In the genomic region with DNA sequence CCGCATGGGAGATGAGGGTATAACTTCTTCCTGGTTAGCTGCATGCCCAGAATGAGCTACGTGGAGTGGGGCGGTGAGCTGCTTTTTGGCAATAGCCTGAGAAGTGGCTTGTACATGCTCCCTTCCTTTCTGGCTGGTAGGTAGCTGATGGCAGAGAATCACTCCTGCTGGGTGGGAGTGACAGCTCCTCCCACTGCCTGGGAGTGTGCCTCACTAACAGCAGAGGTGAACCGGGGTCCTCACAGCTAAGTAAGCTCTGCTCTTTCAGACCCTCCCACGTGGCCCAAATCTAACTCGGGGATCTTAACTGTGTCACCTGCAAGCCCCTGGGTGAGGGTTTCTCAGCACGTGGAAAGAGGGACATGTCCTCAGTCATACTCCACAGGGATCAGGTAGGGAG, we compare ENCODE assay signal across 17 mouse cellular contexts. TPM values are rescaled to one million over a fixed set of nuclear protein-coding genes. Genes with fewer than 3 reads are reported as not detected.
DNase-seq lines count a peak whose midpoint lies in the region; ATAC-seq and TF ChIP-seq lines count a peak whose summit lies in the region.
"Had no signal": no experiment of that assay in that cellular context is flagged by ENCODE, and none has a peak within 500 bp of the region (broad histone marks: within the 10 kb centered on the region; RNA-seq: fewer than 3 reads in every experiment).

No protein-coding gene starts in this region.

- no peak overlapping the region for H3ac ChIP-seq in myocyte (ENCODE audit: control insufficient read depth, insufficient read length)

- peaks cover 9% of the 10 kb centered on the region; the same call in 1 of the 2 replicates for H3K4me1 ChIP-seq in neural tube, embryonic 11.5 days (ENCODE audit: control insufficient read depth, insufficient read depth, low read length)
- peaks cover 30% of the 10 kb centered on the region for H3K4me1 ChIP-seq in neural tube, embryonic 15.5 days
- peaks cover 4% of the 10 kb centered on the region for H3K4me1 ChIP-seq in cortical plate, adult 2 months (ENCODE audit: control insufficient read depth, insufficient read depth, low read length)

- no peak overlapping the region for H3K4me3 ChIP-seq in neural tube, embryonic 11.5 days (ENCODE audit: low read depth, low read length)
- H3K4me3 ChIP-seq in neural tube, embryonic 15.5 days (replicated peaks), result no peak overlapping the region
- no peak overlapping the region for H3K4me3 ChIP-seq in cortical plate, adult 2 months (ENCODE audit: insufficient read depth, low read length)
- no peak overlapping the region for H3K4me3 ChIP-seq in myocyte
- H3K4me3 ChIP-seq: embryonic facial prominence, embryonic 12.5 days; hindbrain, embryonic 13.5 days had no signal

- no peak for ATAC-seq in neural tube, embryonic 11.5 days (ENCODE audit: insufficient read depth, low FRiP score, low TSS enrichment)
- no peak for ATAC-seq in neural tube, embryonic 15.5 days (ENCODE audit: low FRiP score)
- ATAC-seq: forebrain, postnatal 0 days; hindbrain, postnatal 0 days had no signal

- peak overlapping the region; percentile 18; the same call in 1 of the 2 replicates for H3K9ac ChIP-seq in neural tube, embryonic 11.5 days (ENCODE audit: low read length)
- H3K9ac ChIP-seq in neural tube, embryonic 15.5 days (replicated peaks), result no peak overlapping the region
- H3K9ac ChIP-seq: embryonic facial prominence, embryonic 12.5 days; forebrain, postnatal 0 days had no signal

- H3K27me3 ChIP-seq in neural tube, embryonic 11.5 days (ENCODE audit: control insufficient read depth, insufficient read depth, low read length), result peaks cover 14% of the 10 kb centered on the region
- H3K27me3 ChIP-seq in neural tube, embryonic 15.5 days (replicated peaks), result peaks cover 23% of the 10 kb centered on the region; the same call in 1 of the 2 replicates
- H3K27me3 ChIP-seq in myocyte (ENCODE audit: control insufficient read depth, insufficient read depth, insufficient read length), result no peaks in the 10 kb centered on the region

- no peaks in the 10 kb centered on the region for H3K79me2 ChIP-seq in myocyte (ENCODE audit: control insufficient read depth, insufficient read depth)

- TF ChIP-seq POLR2A in cortical plate, adult 2 months (IDR thresholded peaks at IDR 0.05; ENCODE audit: extremely low read depth, insufficient read depth, low read length), result no peak; the same call in 1 of the 2 replicates
- no peak for TF ChIP-seq POLR2A in myocyte (IDR thresholded peaks at IDR 0.05; ENCODE audit: insufficient read length, low read depth)

- intact Hi-C loops in heart, postnatal 36 days (cut with DNase I), result no loop called here

- TF ChIP-seq CTCF in cortical plate, adult 2 months (IDR thresholded peaks at IDR 0.05; ENCODE audit: extremely low read depth, insufficient read depth, low read length), result no peak

- no peak overlapping the region for H3K4me2 ChIP-seq in neural tube, embryonic 11.5 days (ENCODE audit: low read depth)
- no peak overlapping the region for H3K4me2 ChIP-seq in neural tube, embryonic 15.5 days
- H3K4me2 ChIP-seq in myocyte (ENCODE audit: low read depth), result no peak overlapping the region
- H3K4me2 ChIP-seq: embryonic facial prominence, embryonic 12.5 days; hindbrain, embryonic 13.5 days had no signal

- WGBS in neural tube, embryonic 11.5 days, result 21% methylated on average over 7 of the region's 7 CpGs
- WGBS in neural tube, embryonic 15.5 days, result 19% methylated on average over 7 of the region's 7 CpGs

- no peaks in the 10 kb centered on the region for H3K9me3 ChIP-seq in neural tube, embryonic 11.5 days (ENCODE audit: control insufficient read depth, low read length)
- no peaks in the 10 kb centered on the region for H3K9me3 ChIP-seq in neural tube, embryonic 15.5 days (replicated peaks)
- H3K9me3 ChIP-seq: embryonic facial prominence, embryonic 12.5 days; hindbrain, embryonic 13.5 days had no signal

- peaks cover 3% of the 10 kb centered on the region; the same call in 1 of the 2 replicates for H3K36me3 ChIP-seq in neural tube, embryonic 11.5 days (ENCODE audit: control insufficient read depth, insufficient read depth, low read length)
- H3K36me3 ChIP-seq in neural tube, embryonic 15.5 days, result peaks cover 20% of the 10 kb centered on the region
- no peaks in the 10 kb centered on the region for H3K36me3 ChIP-seq in myocyte (ENCODE audit: control insufficient read depth, insufficient read depth)

- H3K27ac ChIP-seq in neural tube, embryonic 11.5 days (ENCODE audit: low read depth, low read length), result no peak overlapping the region
- no peak overlapping the region for H3K27ac ChIP-seq in neural tube, embryonic 15.5 days (replicated peaks)
- H3K27ac ChIP-seq in cortical plate, adult 2 months (ENCODE audit: insufficient read depth, low read length), result peak overlapping the region; percentile 51; the same call in 1 of the 2 replicates
- H3K27ac ChIP-seq: embryonic facial prominence, embryonic 12.5 days; hindbrain, embryonic 13.5 days; hindbrain, postnatal 0 days had no signal

- peak; percentile 28 to 35 for DNase-seq in left cerebral cortex, adult 18-20 months (ENCODE audit: low spot score in 2 of 2)
- no peak for DNase-seq in left cerebral cortex, adult 11 months (ENCODE audit: low spot score)
- DNase-seq in neural tube, embryonic 11.5 days (ENCODE audit: low spot score), result no peak
- no peak for DNase-seq in heart, postnatal 36 days
- DNase-seq: adrenal gland, adult 2 months; adrenal gland, postnatal 25 days; forebrain, postnatal 0 days; gastrocnemius, postnatal 36 days; heart, adult 11 months; heart, postnatal 10 days had no signal

TF ChIP-seq in myocyte, 11 proteins besides CTCF, POLR2A, EP300 and RAD21:
- TF ChIP-seq USF1 (IDR thresholded peaks at IDR 0.05; ENCODE audit: low read depth) (no peak), TCF12 (IDR thresholded peaks at IDR 0.05; ENCODE audit: insufficient read depth, poor library complexity, severe bottlenecking) (no peak), SRF (IDR thresholded peaks at IDR 0.05; ENCODE audit: control insufficient read depth, insufficient read length, low read depth) (no peak), MYOG (IDR thresholded peaks at IDR 0.05; ENCODE audit: control insufficient read depth in 1 of 3, insufficient read depth in 1 of 3, insufficient read length in 2 of 3, low read depth in 2 of 3) (no peak), POLR2AphosphoS2 (IDR thresholded peaks at IDR 0.05; ENCODE audit: insufficient read length, low read depth) (peak; percentile 37)

RNA-seq across cellular contexts. Expression of gene Spata2l, which starts 3.5 kb away (rescaled TPM):
- 10 to 100 TPM; 79.4 to 82.0 TPM for total RNA-seq in left cerebral cortex, adult 18-20 months (2021)
- 2.7 and 3.1 TPM in 2 replicates for polyA plus RNA-seq in neural tube, embryonic 11.5 days (2014; fragmentation: Nextera tagmentation; extraction: Ambion mirVana)
- 11.3 and 12.8 TPM in 2 replicates for polyA plus RNA-seq in neural tube, embryonic 15.5 days (2015; fragmentation: Nextera tagmentation; extraction: Ambion mirVana)
- polyA plus RNA-seq in cortical plate, adult 2 months (2012; rRNA removed), result 59.6 and 69.8 TPM in 2 replicates
- 1.1 TPM for polyA plus RNA-seq in myocyte (2012; fragmentation: generic; extraction: Trizol)
- total RNA-seq in heart, postnatal 36 days (2021), result 1 to 10 TPM; 5.4 to 6.2 TPM

RNA-seq across cellular contexts. Expression of gene Cdk10, which starts 7.9 kb away (rescaled TPM):
- total RNA-seq in left cerebral cortex, adult 18-20 months (2021), result 10 to 100 TPM; 94.7 to 98.6 TPM
- polyA plus RNA-seq in neural tube, embryonic 11.5 days (2014; fragmentation: Nextera tagmentation; extraction: Ambion mirVana), result 35.5 and 35.7 TPM in 2 replicates
- 42.3 and 44.2 TPM in 2 replicates for polyA plus RNA-seq in neural tube, embryonic 15.5 days (2015; fragmentation: Nextera tagmentation; extraction: Ambion mirVana)
- polyA plus RNA-seq in cortical plate, adult 2 months (2012; rRNA removed), result 165 and 187 TPM in 2 replicates
- 31.0 TPM for polyA plus RNA-seq in myocyte (2012; fragmentation: generic; extraction: Trizol)
- total RNA-seq in heart, postnatal 36 days (2021), result 10 to 100 TPM; 19.6 to 24.0 TPM

RNA-seq across cellular contexts. Expression of gene Spata33, which starts 19.9 kb away (rescaled TPM):
- 1 to 10 TPM; 5.9 to 9.8 TPM for total RNA-seq in left cerebral cortex, adult 18-20 months (2021)
- 6.0 and 9.5 TPM in 2 replicates for polyA plus RNA-seq in neural tube, embryonic 11.5 days (2014; fragmentation: Nextera tagmentation; extraction: Ambion mirVana)
- 6.5 and 6.6 TPM in 2 replicates for polyA plus RNA-seq in neural tube, embryonic 15.5 days (2015; fragmentation: Nextera tagmentation; extraction: Ambion mirVana)
- polyA plus RNA-seq in cortical plate, adult 2 months (2012; rRNA removed), result 8.4 and 9.7 TPM in 2 replicates
- 2.5 TPM for polyA plus RNA-seq in myocyte (2012; fragmentation: generic; extraction: Trizol)
- 10 to 100 TPM; 22.5 to 27.2 TPM for total RNA-seq in heart, postnatal 36 days (2021)
- total RNA-seq: hematopoietic stem cell, adult 5-6 weeks had no signal

RNA-seq across cellular contexts. Expression of gene Chmp1a, which starts 20.0 kb away (rescaled TPM):
- total RNA-seq in left cerebral cortex, adult 18-20 months (2021), result 100 to 1,000 TPM in 1 of 2 experiments, 10 to 100 TPM in 1; 88.7 to 103 TPM
- 104 and 110 TPM in 2 replicates for polyA plus RNA-seq in neural tube, embryonic 11.5 days (2014; fragmentation: Nextera tagmentation; extraction: Ambion mirVana)
- polyA plus RNA-seq in neural tube, embryonic 15.5 days (2015; fragmentation: Nextera tagmentation; extraction: Ambion mirVana), result 174 and 182 TPM in 2 replicates
- polyA plus RNA-seq in cortical plate, adult 2 months (2012; rRNA removed), result 126 and 130 TPM in 2 replicates
- 114 TPM for polyA plus RNA-seq in myocyte (2012; fragmentation: generic; extraction: Trizol)
- 10 to 100 TPM; 53.9 to 69.1 TPM for total RNA-seq in heart, postnatal 36 days (2021)

RNA-seq across cellular contexts. Expression of gene Zfp276, which starts 21.4 kb away (rescaled TPM):
- total RNA-seq in left cerebral cortex, adult 18-20 months (2021), result 10 to 100 TPM; 19.9 to 21.5 TPM
- polyA plus RNA-seq in neural tube, embryonic 11.5 days (2014; fragmentation: Nextera tagmentation; extraction: Ambion mirVana), result 25.1 and 26.0 TPM in 2 replicates
- polyA plus RNA-seq in neural tube, embryonic 15.5 days (2015; fragmentation: Nextera tagmentation; extraction: Ambion mirVana), result 21.6 and 21.7 TPM in 2 replicates
- 28.4 and 30.9 TPM in 2 replicates for polyA plus RNA-seq in cortical plate, adult 2 months (2012; rRNA removed)
- 12.1 TPM for polyA plus RNA-seq in myocyte (2012; fragmentation: generic; extraction: Trizol)
- 10 to 100 TPM in 1 of 2 experiments, 1 to 10 TPM in 1; 9.4 to 10.8 TPM for total RNA-seq in heart, postnatal 36 days (2021)

Comparison
In these comparisons a context has a peak if more than half of its experiments do, and no peak if none do; other contexts are left out.
1. DNase-seq: peak in left cerebral cortex, adult 18-20 months (2 of 2); none in left cerebral cortex, adult 11 months (single experiment), neural tube, embryonic 11.5 days (single experiment) and heart, postnatal 36 days (0 of 2).